Mouse (Mus musculus) kidney, embryonic 15.5 days (tissue): Measurements from ENCODE around the gene Rnf181. TPM values are rescaled to one million over a fixed set of nuclear protein-coding genes. Genes with fewer than 3 reads are reported as not detected.

Source experiments
- ATAC-seq: fragments of 200-750 bp; cut with Nextera tagmentation; replicated peaks from 2 replicates; pipeline ENCODE4 v1.8.0; 2017; ENCODE audit warnings: moderate TSS enrichment; ENCODE audit not compliant: low FRiP score
- H3K27ac ChIP-seq: fragments of 300-500 bp; sonication (generic); 2 replicates; pipeline ENCODE4 v1.5.1; 2015; ENCODE audit warnings: mild to moderate bottlenecking, inconsistent platforms
- H3K27me3 ChIP-seq: fragments of 300-500 bp; sonication (generic); 2 replicates; pipeline ENCODE4 v1.6.1; 2015; ENCODE audit warnings: inconsistent platforms
- H3K36me3 ChIP-seq: fragments of 300-500 bp; sonication (generic); 2 replicates; pipeline ENCODE4 v1.6.1; 2015; ENCODE audit warnings: inconsistent platforms
- H3K4me1 ChIP-seq: fragments of 300-500 bp; sonication (generic); 2 replicates; pipeline ENCODE4 v1.6.1; 2015; ENCODE audit warnings: inconsistent platforms
- H3K4me2 ChIP-seq: fragments of 300-500 bp; sonication (generic); 2 replicates; pipeline ENCODE4 v1.6.1; 2015; ENCODE audit warnings: moderate library complexity, mild to moderate bottlenecking, inconsistent platforms
- H3K4me3 ChIP-seq: fragments of 300-500 bp; sonication (generic); replicated peaks from 2 replicates; pipeline ENCODE4 v1.5.1; 2015; ENCODE audit warnings: mild to moderate bottlenecking, inconsistent platforms
- H3K9ac ChIP-seq: fragments of 300-500 bp; sonication (generic); 2 replicates; pipeline ENCODE4 v1.6.1; 2015; ENCODE audit warnings: mild to moderate bottlenecking, inconsistent platforms
- H3K9me3 ChIP-seq: fragments of 300-500 bp; sonication (generic); replicated peaks from 2 replicates; pipeline ENCODE4 v1.6.1; 2016; ENCODE audit warnings: inconsistent platforms
- WGBS: fragments of 180-500 bp; shearing (Covaris S2); methylation state at CpG from one replicate; pipeline ENCODE4 v1.1.7; 2015; ENCODE audit warnings: mixed read lengths; 5-methylcytosine and 5-hydroxymethylcytosine counted together
- polyA plus RNA-seq: library from polyadenylated mRNA; unstranded; fragments of >200 nt; fragmentation: Nextera tagmentation; extraction: Ambion mirVana; gene quantifications from 2 replicates; pipeline ENCODE4 v1.2.1, GENCODE M21; 2015

Rnf181 gene
- polyA plus RNA-seq, 1 experiment from 2014 or later, result 130 TPM

DNA sequence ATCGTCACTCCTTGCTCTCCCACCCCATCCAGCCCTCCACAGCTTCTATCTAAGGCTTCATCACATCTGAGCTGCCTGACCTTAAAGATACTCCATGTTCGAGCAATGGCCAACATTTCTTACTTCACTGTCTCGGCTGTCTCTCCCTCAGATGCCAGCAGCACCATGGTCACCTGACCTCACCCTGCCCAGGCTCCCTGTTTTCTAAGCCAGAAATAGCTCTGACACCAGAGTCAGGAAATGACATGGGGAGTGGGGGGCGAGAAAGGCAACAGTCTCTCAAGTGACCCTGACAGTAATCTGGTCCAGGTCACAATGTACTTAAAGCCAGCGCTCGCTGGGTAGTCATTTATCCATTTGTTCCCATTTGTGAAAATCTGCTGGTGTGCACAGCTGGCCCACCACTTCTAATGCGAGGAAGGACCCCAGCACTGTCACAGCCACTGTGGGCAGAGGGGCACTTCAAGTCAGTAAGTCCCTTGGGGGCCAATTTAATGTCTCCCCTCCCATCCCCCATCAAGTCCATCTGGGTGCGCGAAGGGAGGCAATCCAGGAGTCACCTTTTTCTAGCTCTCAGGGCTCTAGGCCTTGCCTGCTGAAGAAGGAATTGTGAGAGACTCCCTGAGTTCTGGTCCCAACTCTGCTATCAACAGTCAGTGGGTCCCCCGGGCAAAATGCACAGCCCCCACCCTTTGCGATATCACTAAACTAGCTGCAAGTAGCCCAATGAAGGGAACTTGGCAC lies 53.5 kb downstream of the Rnf181 start:
- Histone ChIP-seq H3K27me3 (no peaks in the 10 kb centered on the region), H3K9me3 (no peaks in the 10 kb centered on the region), H3K27ac (no peak overlapping the region), H3K4me1 (0 out of 2 replicates have a peak, but pooled peaks cover 3% of the 10 kb centered on the region), H3K9ac (no peak overlapping the region), H3K4me3 (no peak overlapping the region), H3K36me3 (peaks cover 33% of the 10 kb centered on the region), H3K4me2 (no peak overlapping the region)
- no peak for ATAC-seq
- WGBS, result 77% methylated on average over 11 of the region's 11 CpGs

DNA sequence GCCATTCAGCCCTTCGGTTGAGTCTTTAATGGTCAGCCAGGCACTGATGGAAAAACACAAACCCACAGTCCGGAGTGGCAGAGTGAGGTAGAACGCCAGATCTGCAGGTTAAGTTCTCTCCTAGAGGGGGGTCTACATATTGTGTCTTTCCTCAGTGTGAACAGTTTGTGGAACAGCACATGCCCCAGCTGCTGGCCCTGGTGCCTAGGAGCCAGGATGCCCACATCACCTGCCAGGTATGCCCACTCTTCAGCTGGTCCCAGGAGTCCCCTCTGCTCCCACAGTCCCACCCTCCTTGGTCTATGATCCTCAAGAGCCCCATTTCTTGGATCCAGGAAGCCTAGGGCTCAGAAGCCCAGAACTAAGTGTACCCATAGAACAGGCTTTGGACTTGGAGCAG lies 54.6 kb downstream of the Rnf181 start:
- H3K27me3 ChIP-seq, result no peaks in the 10 kb centered on the region
- H3K36me3 ChIP-seq, result peaks cover 22% of the 10 kb centered on the region
- WGBS, result 88% methylated on average over 3 of the region's 3 CpGs
- H3K4me1 ChIP-seq, result 0 out of 2 replicates have a peak, but pooled peaks cover 3% of the 10 kb centered on the region
- H3K27ac ChIP-seq, result no peak overlapping the region
- H3K9me3 ChIP-seq, result no peaks in the 10 kb centered on the region
- ATAC-seq, result no peak
- H3K9ac ChIP-seq, result no peak overlapping the region
- no peak overlapping the region for H3K4me3 ChIP-seq
- H3K4me2 ChIP-seq, result no peak overlapping the region

Other genes starting within 250 kb of the Rnf181 start
- 18.5 and 18.9 TPM in 2 replicates for gene Atoh8, start 131.4 kb downstream of the Rnf181 start, polyA plus RNA-seq
- gene Sftpb, start 62.3 kb downstream of the Rnf181 start, polyA plus RNA-seq, result not detected in 2 replicates
- gene Usp39, start 21.8 kb downstream of the Rnf181 start, polyA plus RNA-seq, result 46.3 and 50.3 TPM in 2 replicates
- gene 0610030E20Rik, start 19.6 kb downstream of the Rnf181 start, polyA plus RNA-seq, result 27.6 and 29.8 TPM in 2 replicates
- gene Tmem150a, start 11.5 kb downstream of the Rnf181 start, polyA plus RNA-seq, result 24.0 and 26.7 TPM in 2 replicates
- 35.0 and 40.7 TPM in 2 replicates for gene Vamp5, start 13.5 kb upstream of the Rnf181 start, polyA plus RNA-seq
- 146 and 150 TPM in 2 replicates for gene Vamp8, start 23.7 kb upstream of the Rnf181 start, polyA plus RNA-seq
- gene Ggcx, start 47.4 kb upstream of the Rnf181 start, polyA plus RNA-seq, result 32.5 and 36.0 TPM in 2 replicates
- gene Mat2a, start 72.6 kb upstream of the Rnf181 start, polyA plus RNA-seq, result 418 and 431 TPM in 2 replicates
- gene Sh2d6, start 154.8 kb upstream of the Rnf181 start, polyA plus RNA-seq, result 0.13 and 0.14 TPM in 2 replicates
- gene Capg, start 177.4 kb upstream of the Rnf181 start, polyA plus RNA-seq, result 68.4 and 70.7 TPM in 2 replicates
- gene Elmod3, start 231.5 kb upstream of the Rnf181 start, polyA plus RNA-seq, result 14.6 and 16.8 TPM in 2 replicates
- gene Retsat, start 231.5 kb upstream of the Rnf181 start, polyA plus RNA-seq, result 22.1 and 24.6 TPM in 2 replicates